Mouse (Mus musculus) adrenal gland, adult 8-10 months (tissue): ENCODE measurements around the gene L1cam. TPM values are rescaled to one million over a fixed set of nuclear protein-coding genes. Genes with fewer than 3 reads are reported as not detected.

Source experiments
- DNase-seq: peaks from one replicate; pipeline ENCODE4 v3.0.0; 2022
- total RNA-seq, 4 experiments: library from RNA; stranded (reverse); gene quantifications; 2 replicates each; pipeline ENCODE4 v1.2.4; 2022

L1cam gene
- total RNA-seq, 4 experiments from 2014 or later: 10.1 to 25.3 (median 16.7) TPM

DNA sequence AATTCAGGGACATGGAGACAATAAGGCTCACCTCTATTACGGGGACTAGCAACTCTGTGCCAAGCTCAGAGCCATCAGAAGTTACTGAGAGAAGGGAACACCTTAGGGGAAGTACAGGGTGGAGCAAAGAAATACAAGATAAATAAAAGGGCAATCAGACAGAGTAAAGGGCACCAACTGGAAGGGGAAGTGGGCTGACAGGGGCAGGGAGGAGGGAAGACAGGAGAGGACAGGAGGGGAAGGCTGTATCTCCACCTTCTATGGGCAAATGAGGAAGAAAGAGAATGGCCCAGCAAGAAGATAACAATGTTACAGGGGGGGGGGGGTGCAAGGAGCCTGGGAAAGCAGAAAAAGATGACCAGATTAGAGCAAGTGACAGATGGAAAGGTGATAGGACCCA, 18.9 kb downstream of the L1cam start:
- no peak for DNase-seq

DNA sequence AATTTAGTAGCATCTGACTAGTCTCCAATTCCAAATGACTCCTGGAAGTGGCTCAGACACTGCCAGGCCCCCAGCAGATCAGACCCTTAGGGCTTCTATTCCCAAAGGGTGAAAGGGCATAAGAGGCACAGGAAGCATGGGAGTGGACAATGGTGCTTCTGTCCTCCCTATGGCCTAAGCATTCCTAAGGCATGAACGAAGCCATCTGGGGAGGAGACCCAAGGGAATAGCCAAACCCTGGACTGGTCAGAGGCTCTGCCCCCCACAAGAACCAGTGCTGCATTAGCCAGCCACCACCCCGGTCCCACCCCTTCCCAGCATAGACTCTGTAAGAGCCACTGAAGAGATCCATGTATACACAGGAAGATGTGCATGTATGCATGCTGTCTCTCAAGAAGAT, 20.0 kb downstream of the L1cam start:
- no peak for DNase-seq

DNA sequence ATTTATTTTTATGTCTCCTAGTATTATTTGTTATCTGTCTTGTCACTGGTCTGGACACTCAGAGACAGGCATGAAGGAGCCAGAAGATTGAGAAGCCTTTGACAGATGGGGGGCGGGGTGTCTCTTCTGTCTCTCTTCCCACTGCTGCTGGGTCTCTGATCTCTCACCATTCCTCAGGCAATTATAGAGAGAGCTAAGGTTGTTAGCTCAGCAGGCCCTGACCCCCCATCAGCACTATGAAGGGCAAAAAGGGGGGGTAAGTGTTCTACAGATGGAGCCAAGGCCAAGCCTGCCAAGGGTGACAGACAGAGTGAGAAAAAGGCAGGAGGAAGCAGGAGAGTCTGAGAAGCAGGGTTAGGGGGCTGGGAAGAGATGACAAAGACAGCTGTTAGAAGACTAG, 23.9 kb downstream of the L1cam start:
- DNase-seq: no peak

DNA sequence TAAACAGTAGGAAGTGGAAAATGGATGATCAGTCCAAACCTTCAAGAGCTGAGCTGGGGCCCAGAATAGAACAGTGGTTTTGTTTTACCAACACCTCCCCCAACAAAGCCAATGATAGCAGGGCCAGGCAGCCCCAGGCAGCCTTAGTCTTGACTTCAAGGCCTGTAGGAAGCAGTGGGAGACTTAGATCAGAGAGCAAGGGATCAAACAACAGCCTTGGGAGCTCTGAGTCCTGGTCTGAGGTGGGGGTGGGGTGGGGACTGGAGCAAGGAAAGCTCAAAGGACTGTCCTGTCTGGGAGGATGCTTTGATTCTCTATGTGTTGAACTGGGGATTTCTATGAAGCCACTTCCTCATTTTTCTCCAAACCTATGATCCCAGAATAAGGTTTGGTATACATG, 24.4 kb downstream of the L1cam start:
- DNase-seq: no peak

DNA sequence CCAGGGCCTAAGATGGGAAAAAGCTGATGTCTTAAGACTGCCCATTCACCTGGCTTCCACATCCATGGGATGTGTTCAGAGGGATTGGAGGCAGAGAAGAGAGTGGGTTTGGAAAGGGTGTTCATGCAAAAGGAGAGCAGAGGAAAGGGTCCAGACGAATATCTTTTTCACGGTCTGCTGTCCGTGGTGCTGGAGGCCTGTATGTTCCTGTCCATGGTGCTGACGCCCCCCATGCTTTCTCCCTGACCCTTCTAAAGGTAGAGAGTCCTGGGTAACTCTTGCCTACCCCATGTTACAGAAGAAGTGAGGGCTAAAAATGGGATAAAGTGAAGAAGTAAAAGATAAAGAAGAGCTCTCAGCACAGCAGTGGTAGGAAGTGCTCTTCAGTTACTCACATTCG, 26.6 kb downstream of the L1cam start:
- DNase-seq: no peak

DNA sequence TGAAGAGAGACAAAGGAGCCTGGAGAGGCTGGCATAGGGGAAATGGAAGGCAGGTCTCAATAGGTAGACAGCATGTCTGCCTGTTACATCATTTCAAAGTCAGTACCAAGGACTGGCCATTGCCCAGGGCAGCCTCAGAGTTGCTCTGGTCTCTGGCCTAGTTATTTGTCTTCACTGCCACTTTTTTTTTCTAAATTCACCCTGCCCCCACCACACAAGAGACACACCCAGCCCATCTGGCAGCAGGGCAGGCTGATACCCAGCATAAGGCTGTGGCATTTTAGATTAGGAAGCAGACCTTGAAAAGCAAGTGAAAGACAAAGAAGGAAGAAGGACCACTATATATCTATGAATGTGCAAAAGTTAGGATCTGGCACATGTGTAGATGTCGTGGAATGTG, 28.1 kb downstream of the L1cam start:
- no peak for DNase-seq

DNA sequence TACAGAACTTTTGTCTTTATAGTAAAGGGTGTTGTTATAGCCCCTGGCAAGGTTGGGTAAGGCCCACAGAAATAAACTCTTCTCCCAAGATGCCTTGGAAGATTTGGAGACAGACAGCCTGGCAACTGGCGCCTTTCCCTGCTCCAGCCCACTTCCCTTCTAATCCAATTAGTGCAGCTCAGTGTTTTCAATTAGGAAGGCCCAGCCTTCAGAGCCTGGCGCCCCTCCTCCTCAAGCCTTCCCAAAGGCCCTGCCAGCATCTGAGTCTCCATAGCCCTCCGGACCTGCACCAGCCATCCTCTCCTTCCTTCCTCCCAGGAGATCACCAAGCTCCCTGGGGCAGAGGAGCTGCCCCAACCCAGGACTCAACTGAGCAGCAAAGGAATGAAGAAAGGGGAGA, 28.6 kb downstream of the L1cam start:
- no peak for DNase-seq

DNA sequence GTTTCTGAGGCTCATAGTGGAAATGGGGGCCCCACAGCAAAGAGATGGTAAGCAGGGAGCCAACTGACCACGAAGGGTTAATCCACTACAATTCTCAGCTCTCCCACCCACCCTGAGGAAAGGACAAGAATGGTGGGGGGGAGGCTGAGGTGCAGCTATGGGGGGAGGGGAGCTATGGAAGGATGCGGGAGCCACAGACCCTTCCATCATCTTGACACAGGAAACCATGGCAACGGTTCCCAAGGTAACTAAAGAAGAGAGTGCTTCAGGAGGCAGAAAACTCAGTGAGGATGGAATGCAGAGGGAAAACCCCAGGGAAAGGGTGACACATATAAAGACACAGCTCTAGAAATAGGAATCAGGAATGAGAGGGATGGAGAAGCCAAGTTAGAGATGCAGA, 31.2 kb downstream of the L1cam start:
- DNase-seq: no peak

DNA sequence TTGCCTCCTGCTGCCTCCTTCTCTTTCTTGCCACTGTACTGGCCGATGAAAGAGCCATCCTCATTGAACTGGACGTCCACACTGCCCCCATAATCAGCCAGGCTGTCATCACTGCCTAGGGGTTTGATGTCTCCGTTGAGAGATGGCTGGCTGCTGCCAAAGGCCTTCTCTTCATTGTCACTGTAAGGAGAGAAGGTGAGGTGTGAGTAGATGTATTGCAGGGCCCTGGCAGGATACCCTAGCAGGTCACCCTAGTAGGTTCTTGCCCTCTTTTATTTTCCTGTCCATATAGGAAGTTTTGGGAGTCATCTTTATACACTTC, 40.9 kb downstream of the L1cam start:
- DNase-seq: no peak

DNA sequence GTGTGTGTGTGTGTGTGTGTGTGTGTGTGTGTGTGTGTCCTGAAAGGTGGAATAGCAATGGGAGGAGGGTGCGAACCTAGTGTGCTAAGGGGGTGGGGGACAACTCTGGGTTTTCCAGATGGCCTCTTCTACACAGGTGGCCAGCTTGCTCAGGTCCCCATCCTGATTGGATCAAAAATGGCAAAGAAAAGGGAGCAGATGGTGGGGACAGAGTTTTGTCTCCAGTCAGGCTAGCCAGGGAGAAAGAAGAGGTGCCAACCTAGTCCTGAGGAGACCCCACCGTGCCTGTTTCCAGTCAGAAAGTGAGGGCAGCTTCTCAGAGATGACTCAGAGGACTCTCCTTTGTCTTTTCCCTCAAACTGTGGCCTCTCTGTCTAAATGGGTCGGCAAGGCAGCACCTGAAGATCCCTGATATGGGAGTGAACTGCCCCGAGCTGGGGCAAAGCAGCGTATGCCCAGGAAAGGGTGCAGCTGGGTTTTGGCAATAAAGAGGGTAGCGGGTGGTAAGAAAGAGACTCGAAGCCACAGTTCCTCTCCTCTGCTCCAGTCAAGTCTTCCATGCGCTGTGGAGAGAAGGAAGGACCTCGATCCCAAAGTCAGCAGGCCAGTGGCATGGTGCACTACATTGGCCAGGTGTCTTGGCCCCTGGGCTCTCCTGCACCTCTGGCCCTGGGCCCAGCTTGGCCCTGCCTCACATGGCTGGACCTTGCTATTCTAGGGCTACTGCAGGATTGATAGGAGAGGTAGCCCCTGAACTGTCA, 41.4 kb downstream of the L1cam start:
- no peak for DNase-seq

DNA sequence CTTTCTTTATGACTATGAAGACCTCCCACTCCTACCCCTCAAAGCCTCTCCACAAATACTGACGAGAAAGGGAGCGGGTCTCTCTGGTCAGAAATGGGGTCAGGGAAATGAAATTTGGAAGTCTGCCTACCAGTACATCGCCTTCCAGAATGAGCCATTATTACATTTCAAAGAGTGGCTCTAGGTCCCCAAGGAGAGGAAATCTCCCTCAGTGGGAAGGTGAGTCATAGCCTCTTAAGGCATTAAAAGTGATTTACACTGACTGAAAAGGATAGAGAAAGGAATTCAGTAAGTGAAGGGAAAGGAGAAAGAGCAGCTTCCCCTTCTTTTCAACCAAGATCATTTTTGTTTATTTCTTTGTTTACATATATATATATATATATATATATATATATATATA, 59.2 kb downstream of the L1cam start:
- DNase-seq: no peak

DNA sequence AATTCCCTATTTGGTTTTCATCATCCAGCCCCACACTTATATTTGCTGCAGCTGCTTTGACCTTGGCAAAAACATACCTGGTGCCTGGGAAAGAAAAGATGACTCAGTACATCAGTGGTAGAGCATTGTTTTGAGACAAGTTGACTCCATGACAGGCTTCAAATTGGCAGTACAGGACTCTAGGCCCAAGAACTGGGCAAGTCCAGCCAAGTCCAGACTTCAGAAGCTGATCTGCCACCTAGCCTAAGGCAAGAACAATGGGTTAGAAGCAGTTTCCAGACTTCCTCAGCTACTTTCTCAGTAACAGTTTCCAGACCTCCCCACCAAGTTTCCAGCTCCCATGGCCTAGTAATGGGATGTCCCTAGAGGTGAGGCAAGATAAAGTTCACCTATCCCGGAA, 60.2 kb downstream of the L1cam start:
- DNase-seq: no peak

DNA sequence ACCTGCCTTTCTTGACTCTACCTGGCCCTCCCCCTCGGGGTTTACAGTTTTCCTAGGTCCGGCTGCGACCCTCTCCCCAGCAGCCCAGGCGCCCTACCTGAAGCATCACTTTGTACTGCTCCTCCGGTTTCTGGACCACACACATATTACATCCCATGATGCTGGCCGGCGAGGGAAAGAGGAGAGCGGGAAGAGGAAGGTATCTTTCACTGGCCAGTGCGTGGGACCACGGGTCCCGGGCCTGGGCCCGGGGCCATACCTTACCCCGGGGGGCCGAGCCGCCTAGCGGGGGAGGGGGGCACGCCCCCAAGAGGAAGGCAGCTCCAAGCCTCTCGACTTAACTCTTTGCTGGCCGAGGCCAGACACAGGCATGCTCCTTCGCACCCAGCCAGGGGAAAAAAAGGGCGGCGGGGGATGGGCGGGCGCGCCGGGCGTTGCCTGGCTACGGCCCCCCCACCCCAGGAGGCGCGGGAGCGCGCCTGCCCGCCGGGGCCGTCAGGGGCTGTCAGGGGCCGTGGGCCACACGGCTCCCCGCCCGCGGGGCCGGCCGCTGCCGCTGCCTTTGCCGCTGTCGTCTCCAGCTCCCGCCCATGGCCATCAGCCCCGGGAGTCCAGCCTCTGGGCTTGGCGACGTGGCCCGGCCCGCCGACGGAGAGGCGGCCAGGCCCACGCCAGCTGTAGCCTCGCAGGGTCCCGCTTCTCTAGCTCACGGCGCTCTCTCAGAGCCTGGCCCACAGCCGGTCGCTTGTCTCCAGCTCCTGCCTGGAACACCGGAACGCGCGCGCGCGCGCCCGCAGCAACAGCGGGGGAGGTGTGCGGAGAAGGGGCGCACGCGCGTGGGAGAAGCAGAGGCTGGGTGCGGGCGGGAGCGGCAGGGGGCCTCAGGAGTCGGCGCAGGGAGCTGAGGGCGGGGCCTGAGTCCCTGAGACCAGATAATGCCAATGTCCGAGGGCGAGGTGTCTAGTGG, 71.4 kb downstream of the L1cam start, which contains the start of gene Pdzd4:
TSS of gene Pdzd4 (minus strand) at position 785 of the 967 bp plus-strand sequence.
- no peak for DNase-seq

DNA sequence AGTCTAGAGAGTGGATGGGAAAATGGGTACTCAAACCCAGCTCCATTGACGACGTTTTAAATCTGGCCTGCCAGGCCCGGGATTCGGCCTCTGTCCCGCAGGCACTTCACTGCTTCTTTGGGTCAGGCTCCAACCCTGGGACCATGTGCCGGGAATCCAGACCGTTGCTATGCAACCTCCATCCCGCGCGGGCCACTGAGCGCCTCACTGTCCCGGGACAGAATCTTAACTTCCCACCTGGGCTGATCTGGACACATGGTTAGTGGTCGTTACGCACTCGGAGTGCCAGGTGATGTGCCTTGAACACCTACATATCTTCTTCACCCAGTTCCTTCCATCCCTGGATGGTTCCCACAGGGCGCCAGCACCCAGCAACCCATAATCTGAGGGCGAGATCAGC, 72.2 kb downstream of the L1cam start:
- no peak for DNase-seq

DNA sequence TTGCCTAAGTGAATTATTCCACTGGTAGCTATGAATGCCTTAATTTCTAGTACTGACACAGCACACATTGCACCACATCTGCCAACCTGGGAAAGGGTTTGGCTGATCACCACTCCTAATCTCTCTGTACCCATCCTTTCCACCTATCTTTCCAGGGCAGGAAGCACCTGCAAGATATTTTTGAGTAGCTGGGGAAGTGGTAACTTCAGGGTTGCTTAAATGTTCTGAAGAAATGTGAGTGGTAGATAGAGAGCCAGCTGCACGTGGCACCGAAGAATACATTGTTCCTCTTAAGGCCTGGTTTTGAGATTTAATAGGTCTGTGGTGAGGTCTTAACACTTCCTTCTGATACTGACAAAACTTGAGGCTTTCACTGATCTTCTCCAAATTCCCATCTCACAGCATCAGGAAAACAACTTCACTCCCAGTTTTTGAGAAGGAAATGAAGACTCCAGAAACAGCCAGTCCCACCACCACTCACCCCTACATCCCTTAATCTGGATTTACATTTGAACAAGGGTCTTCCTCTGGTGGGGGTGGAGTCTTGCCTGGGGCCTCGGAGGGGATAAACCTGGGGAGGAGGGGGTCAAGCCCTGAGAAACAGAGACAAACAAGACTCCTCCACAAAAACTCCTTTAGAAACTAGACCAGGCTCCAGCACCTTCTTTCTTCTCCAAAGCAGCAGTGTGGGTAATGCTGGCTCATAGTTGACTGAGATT, 79.2 kb downstream of the L1cam start:
- no peak for DNase-seq

DNA sequence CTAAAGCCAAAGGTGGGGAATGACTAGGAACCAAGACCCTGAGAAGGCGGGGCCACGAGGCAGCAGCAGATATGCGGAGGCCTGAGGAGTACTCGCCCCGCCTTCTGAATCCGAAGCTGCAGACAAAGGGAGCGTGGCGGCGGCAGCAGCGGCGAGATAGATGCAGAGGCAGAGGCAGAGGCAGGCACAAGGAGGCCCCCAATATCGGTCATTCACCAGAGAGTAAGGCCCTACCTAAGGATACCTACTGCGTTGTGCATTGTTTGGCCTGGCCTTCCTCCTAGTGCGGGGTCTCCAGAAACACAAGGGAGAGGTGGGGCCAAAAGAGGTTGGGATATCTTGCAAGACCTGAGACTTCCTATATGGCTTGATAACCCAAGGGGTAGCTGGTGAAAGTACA, 80.8 kb downstream of the L1cam start:
- no peak for DNase-seq

DNA sequence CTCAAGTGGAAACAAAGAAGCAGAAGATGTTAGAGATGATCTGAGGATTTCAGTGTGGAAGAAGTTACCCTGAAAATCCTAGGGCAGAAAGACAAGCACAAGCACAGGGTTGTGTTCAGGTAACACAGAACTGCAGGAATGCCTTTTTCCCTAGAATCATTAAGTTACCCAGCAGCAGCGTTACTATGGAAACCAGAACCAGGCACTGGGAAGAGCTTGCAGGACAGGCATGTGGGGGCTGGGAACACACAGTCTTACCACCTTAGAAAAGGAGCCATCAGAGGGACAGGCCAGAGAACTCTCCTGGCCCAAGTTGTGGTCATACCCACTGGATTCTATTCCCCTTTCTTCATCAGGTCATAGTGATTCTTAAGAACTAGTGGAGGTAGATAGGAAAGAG, 90.1 kb downstream of the L1cam start:
- DNase-seq: no peak

Other genes with a start within 250 kb of the L1cam start
- 10 to 100 TPM; 10.6 to 29.6 (median 18.5) TPM for gene Pnck, start 236.0 kb downstream of the L1cam start, total RNA-seq
- gene Slc6a8, start 223.0 kb downstream of the L1cam start, total RNA-seq: 100 to 1,000 TPM in 3 of 4 experiments, 10 to 100 TPM in 1; 63.8 to 185 (median 134) TPM
- gene Bcap31, start 179.9 kb downstream of the L1cam start, total RNA-seq: 100 to 1,000 TPM; 212 to 320 (median 258) TPM
- gene Abcd1, start 179.5 kb downstream of the L1cam start, total RNA-seq: 10 to 100 TPM; 23.0 to 38.2 (median 29.4) TPM
- under 1 TPM; 0.38 to 0.74 (median 0.55) TPM for gene Plxnb3, start 139.0 kb downstream of the L1cam start, total RNA-seq
- under 1 TPM; 0.42 to 0.71 (median 0.52) TPM for gene Srpk3, start 121.7 kb downstream of the L1cam start, total RNA-seq
- 100 to 1,000 TPM; 295 to 431 (median 378) TPM for gene Idh3g, start 109.2 kb downstream of the L1cam start, total RNA-seq
- gene Ssr4, start 109.1 kb downstream of the L1cam start, total RNA-seq: 100 to 1,000 TPM; 150 to 176 (median 163) TPM
- 1 to 10 TPM; 4.4 to 8.1 (median 6.4) TPM for gene Pdzd4, start 71.1 kb downstream of the L1cam start, total RNA-seq
- gene Avpr2, start 4.0 kb downstream of the L1cam start, total RNA-seq: not detected
- 1 to 10 TPM; 2.4 to 7.7 (median 5.4) TPM for gene Arhgap4, start 25.8 kb upstream of the L1cam start, total RNA-seq
- gene Naa10, start 25.8 kb upstream of the L1cam start, total RNA-seq: 100 to 1,000 TPM in 1 of 4 experiments, 10 to 100 TPM in 3; 77.6 to 108 (median 89.8) TPM
- 10 to 100 TPM; 17.7 to 51.7 (median 30.5) TPM for gene Renbp, start 34.7 kb upstream of the L1cam start, total RNA-seq
- 10 to 100 TPM; 58.1 to 78.5 (median 68.1) TPM for gene Hcfc1, start 70.3 kb upstream of the L1cam start, total RNA-seq
- gene Irak1, start 127.8 kb upstream of the L1cam start, total RNA-seq: 100 to 1,000 TPM; 109 to 154 (median 129) TPM
- gene Opn1mw, start 231.4 kb upstream of the L1cam start, total RNA-seq: not detected
- gene Mecp2, start 239.3 kb upstream of the L1cam start, total RNA-seq: 10 to 100 TPM; 37.8 to 56.5 (median 46.9) TPM